Mouse (Mus musculus) limb, embryonic 15.5 days (tissue): ENCODE measurements at regions not wholly inside any gene's neighbourhood (a gene's known extent, or its start where the extent isn't known, plus 50 kb on each side); places are given as distances from the start of the nearest gene placed in this dataset.

ENCODE experiments used
- ATAC-seq: fragments of 200-750 bp; cut with Nextera tagmentation; 2 replicates; pipeline ENCODE4 v1.8.0; 2017; ENCODE audit warnings: low read depth, moderate TSS enrichment; ENCODE audit not compliant: insufficient number of reproducible peaks, low FRiP score, low TSS enrichment
- H3K27ac ChIP-seq: fragments of 300-500 bp; sonication (generic); 2 replicates; pipeline ENCODE4 v1.5.1; 2015; ENCODE audit warnings: moderate library complexity, mild to moderate bottlenecking, inconsistent platforms
- H3K27me3 ChIP-seq: fragments of 300-500 bp; sonication (generic); 2 replicates; pipeline ENCODE4 v1.6.1; 2015; ENCODE audit warnings: inconsistent platforms
- H3K36me3 ChIP-seq: fragments of 300-500 bp; sonication (generic); 2 replicates; pipeline ENCODE4 v1.6.1; 2015; ENCODE audit warnings: inconsistent platforms
- H3K4me1 ChIP-seq: fragments of 300-500 bp; sonication (generic); 2 replicates; pipeline ENCODE4 v1.6.1; 2015; ENCODE audit warnings: inconsistent platforms
- H3K4me2 ChIP-seq: fragments of 300-500 bp; sonication (generic); 2 replicates; pipeline ENCODE4 v1.6.1; 2015; ENCODE audit warnings: mild to moderate bottlenecking, inconsistent platforms
- H3K4me3 ChIP-seq: fragments of 300-500 bp; sonication (generic); 2 replicates; pipeline ENCODE4 v1.5.1; 2015; ENCODE audit warnings: mild to moderate bottlenecking, inconsistent platforms
- H3K9ac ChIP-seq: fragments of 300-500 bp; sonication (generic); 2 replicates; pipeline ENCODE4 v1.6.1; 2015; ENCODE audit warnings: inconsistent platforms
- H3K9me3 ChIP-seq: fragments of 300-500 bp; sonication (generic); 2 replicates; pipeline ENCODE4 v1.6.1; 2016; ENCODE audit warnings: inconsistent platforms
- WGBS: fragments of 180-500 bp; shearing (Covaris S2); methylation state at CpG from one replicate; pipeline ENCODE4 v1.1.7; 2015; 5-methylcytosine and 5-hydroxymethylcytosine counted together

DNA sequence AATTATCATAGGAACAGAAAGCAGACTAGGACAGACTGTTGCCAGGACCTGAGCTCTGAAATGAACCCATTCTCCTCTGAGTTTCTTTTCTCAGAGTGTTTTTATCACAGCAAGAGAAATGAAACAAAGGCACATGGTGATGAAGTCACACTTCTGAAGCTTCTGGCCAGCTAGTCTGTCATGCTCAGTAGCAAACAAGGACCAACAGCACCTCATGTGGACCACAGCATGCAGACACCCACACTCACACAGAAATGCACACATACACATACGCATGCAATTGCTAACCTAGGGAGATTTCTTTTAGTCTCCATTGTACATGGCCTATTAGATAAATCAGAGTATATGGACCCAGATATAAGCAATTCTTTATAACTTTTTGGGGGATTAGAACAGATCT, 76.3 kb upstream of the Thbs1 start:
- no peaks in the 10 kb centered on the region for H3K9me3 ChIP-seq
- no peak overlapping the region for H3K27ac ChIP-seq
- no peaks in the 10 kb centered on the region for H3K27me3 ChIP-seq
- peaks cover 4% of the 10 kb centered on the region; the same call in 1 of the 2 replicates for H3K4me1 ChIP-seq
- H3K4me3 ChIP-seq = no peak overlapping the region
- no peaks in the 10 kb centered on the region for H3K36me3 ChIP-seq
- no peak overlapping the region for H3K4me2 ChIP-seq
- ATAC-seq = no peak
- WGBS = 95% methylated on average over 1 of the region's 1 CpGs
- no peak overlapping the region for H3K9ac ChIP-seq

DNA sequence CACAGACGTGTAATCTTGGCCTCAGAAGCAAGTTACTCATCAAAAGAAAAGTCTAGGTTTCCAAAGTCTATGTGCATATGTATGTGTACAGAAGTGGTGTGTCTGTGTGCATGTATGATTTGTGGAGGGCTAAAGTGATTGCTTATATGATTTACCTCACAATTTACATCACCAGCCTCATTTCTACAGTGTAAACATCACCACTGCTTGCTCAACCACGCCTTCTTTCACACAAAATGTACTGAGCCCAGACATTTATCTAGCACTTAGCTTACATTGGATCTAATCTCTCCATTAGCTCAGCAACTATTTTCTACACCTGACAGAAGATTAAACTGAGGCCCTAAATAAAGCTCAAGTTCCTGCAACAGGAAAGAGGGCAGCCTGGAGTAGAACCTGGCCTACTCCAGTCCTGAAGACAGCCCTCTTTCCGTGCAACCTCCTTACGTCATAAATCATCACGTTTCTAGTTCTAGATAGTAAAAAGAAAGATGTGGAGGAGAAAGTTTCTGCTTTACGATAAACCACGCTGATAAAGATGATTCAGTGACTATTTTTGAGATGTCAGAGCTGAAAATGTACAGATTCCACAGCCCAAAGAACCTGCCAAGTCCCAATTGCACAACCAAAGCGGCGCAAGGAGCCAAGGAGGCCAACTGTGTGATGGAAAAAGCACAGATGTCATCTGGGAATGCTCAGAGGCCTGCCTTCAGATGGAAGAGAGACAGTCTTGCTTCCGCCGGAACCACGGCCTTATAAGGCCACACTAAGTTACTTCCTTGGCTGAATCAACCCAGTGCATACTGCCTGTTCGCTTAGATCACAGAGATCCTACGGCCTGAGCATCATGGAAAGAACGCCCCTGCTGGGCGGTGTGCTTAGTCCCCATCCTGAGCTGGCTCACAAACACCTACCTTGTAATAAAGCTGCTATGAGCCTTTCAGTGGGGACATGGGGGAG, 72.5 kb upstream of the Thbs1 start:
- H3K36me3 ChIP-seq = no peaks in the 10 kb centered on the region
- H3K9me3 ChIP-seq = no peaks in the 10 kb centered on the region
- no peak overlapping the region for H3K4me2 ChIP-seq
- H3K27me3 ChIP-seq = no peaks in the 10 kb centered on the region
- peaks cover 4% of the 10 kb centered on the region; the same call in 1 of the 2 replicates for H3K4me1 ChIP-seq
- H3K27ac ChIP-seq = peak overlapping the region; percentile 54
- H3K9ac ChIP-seq = no peak overlapping the region
- H3K4me3 ChIP-seq = no peak overlapping the region
- WGBS = 76% methylated on average over 16 of the region's 16 CpGs
- ATAC-seq = 0 out of 2 replicates have a peak, but pooled peaks have one; percentile 55

DNA sequence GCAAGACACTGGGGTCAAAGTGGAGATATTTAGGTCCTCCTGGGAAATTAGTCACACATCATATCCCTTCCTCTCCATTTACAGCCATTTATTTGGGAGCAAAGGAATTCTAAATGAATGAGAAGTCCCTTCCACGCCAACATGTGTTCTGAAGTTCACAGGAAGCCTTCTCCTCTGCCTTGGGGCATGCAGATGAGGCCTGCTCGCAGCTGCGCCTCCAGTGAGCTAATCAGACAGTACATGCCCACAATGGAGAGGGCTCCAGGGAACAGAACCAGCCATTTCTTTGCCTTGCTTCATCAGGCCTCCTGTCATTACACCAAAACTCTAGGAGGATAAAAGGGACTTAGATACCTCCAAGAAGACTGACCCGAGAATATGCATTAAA, 71.9 kb upstream of the Thbs1 start:
- H3K4me2 ChIP-seq = no peak overlapping the region
- no peak overlapping the region for H3K4me3 ChIP-seq
- H3K27me3 ChIP-seq = no peaks in the 10 kb centered on the region
- no peaks in the 10 kb centered on the region for H3K36me3 ChIP-seq
- ATAC-seq = no peak
- H3K4me1 ChIP-seq = peaks cover 4% of the 10 kb centered on the region; the same call in 1 of the 2 replicates
- no peaks in the 10 kb centered on the region for H3K9me3 ChIP-seq
- WGBS = 59% methylated on average over 4 of the region's 4 CpGs
- H3K27ac ChIP-seq = peak overlapping the region; percentile 54; the same call in 1 of the 2 replicates
- H3K9ac ChIP-seq = no peak overlapping the region

DNA sequence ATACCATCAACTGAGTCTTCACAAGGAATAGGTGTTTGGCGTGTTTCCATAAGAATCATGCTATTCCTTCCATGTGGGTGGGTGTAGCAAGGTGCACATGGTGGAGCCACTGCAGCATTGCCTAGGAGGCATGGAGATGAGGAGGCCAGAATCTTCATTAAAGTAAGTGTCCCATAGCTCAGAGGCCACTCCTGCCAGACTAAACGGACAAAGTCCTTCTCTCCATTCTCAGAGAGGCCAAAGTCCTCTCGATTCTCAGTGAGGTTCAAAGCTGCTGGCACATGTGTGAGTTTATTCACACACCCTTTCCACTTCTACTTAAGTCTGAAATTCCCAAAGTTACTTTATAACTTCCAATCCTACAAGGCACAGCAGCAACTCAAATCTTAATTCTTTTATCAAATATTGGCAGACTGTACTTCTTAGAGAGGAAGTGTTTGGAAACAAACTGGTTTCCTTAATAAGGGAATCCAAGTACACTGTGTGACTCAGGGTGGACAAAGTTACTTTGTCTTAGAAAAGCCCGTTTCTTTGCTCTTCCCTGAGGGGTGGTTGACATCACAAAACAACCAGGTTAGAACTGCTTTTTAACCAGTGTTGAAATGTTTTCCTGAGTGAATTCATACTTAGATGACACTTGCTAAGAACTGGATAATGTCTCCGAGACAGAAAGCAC, 69.2 kb upstream of the Thbs1 start:
- Histone ChIP-seq H3K27ac (no peak overlapping the region), H3K36me3 (no peaks in the 10 kb centered on the region), H3K4me1 (peaks cover 4% of the 10 kb centered on the region; the same call in 1 of the 2 replicates), H3K9me3 (no peaks in the 10 kb centered on the region), H3K4me2 (no peak overlapping the region), H3K9ac (no peak overlapping the region), H3K27me3 (no peaks in the 10 kb centered on the region), H3K4me3 (no peak overlapping the region)
- 67% methylated on average over 5 of the region's 5 CpGs for WGBS
- no peak for ATAC-seq

DNA sequence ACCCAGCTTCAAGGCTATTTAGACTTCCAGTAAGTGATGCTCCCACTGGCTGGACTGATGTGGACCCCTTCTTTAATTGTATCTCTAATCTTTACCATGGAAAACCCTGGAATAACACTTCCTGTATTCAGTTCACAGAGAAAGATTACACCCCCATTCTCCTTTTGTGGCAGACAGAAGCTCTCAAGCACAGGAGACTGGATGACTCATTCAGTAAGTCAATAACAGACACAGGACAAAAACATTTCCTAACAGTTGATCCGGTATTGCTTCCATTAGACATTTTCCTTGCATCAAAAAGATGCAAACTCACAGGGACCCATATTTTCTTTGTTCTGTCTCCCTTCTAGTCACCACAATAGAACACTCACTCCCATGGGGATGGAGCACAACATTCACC, 67.0 kb upstream of the Thbs1 start:
- Histone ChIP-seq H3K4me3 (no peak overlapping the region), H3K4me2 (no peak overlapping the region), H3K9me3 (no peaks in the 10 kb centered on the region), H3K36me3 (no peaks in the 10 kb centered on the region), H3K4me1 (peaks cover 9% of the 10 kb centered on the region; the same call in 1 of the 2 replicates), H3K27ac (no peak overlapping the region), H3K9ac (no peak overlapping the region), H3K27me3 (no peaks in the 10 kb centered on the region)
- WGBS = 74% methylated on average over 1 of the region's 1 CpGs
- no peak for ATAC-seq

DNA sequence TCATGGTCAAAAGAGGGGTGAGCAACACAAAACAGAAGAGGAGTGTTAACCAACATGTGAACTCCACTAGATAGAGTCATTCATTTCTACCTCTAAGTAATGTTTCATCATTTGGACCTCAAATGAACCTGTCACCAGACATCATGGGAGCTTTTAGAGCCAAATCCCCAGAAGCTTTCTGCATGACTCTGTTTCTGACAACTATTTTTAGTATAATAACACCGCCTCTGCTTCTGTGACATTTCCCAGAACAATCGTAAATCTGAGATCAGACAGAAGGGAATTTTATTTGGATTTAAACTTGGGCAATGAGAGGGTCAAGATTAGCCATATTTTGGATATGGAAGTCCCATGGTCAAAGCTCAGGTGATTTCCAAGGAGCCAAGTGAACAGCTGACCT, 61.4 kb upstream of the Thbs1 start:
- no peaks in the 10 kb centered on the region for H3K27me3 ChIP-seq
- no peak for ATAC-seq
- no peak overlapping the region for H3K27ac ChIP-seq
- no peak overlapping the region for H3K4me2 ChIP-seq
- no peaks in the 10 kb centered on the region for H3K36me3 ChIP-seq
- H3K4me3 ChIP-seq = no peak overlapping the region
- H3K4me1 ChIP-seq = 0 out of 2 replicates have a peak, but pooled peaks cover 5% of the 10 kb centered on the region
- WGBS = 54% methylated on average over 2 of the region's 2 CpGs
- H3K9me3 ChIP-seq = no peaks in the 10 kb centered on the region
- H3K9ac ChIP-seq = no peak overlapping the region

DNA sequence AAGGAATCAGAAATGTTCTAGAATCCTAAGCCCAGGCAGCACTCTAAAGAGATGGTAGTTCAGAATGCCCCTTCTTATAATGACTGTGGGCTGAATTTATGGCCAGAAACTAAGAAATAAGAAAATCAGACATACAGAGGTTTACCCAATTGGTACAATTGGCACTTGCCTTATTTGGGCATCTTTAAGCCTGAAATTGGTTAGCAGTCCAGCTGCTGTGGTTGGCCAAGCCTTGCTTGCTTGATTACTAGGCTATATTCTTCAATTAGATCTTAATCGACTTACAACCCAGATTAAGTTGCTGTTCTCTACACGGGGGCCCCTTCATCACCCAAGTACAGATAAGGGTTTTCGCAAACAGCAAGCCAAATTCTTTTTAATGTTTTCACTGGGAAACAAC, 60.1 kb upstream of the Thbs1 start:
- WGBS = 87% methylated on average over 3 of the region's 3 CpGs
- no peak overlapping the region for H3K27ac ChIP-seq
- ATAC-seq = no peak

DNA sequence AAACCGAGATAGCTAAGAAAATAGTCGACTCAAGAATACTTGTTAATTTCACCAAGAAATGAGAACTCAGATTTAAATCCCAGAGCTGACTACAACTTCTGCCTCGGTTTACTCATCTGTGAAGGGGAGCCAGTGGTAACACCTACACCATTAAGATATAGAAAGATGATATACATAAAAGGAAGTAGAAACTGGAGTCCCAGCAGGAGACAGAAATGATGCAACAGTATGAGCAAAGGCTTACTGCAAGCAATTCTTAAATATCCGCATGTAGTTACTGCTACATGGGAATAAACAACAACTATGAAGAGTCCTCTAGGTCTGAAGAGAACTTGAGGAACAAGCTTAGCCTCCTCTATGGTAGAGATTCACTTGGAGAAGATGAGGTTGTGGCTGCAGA, 58.2 kb upstream of the Thbs1 start:
- H3K36me3 ChIP-seq = no peaks in the 10 kb centered on the region
- H3K27me3 ChIP-seq = no peaks in the 10 kb centered on the region
- H3K9me3 ChIP-seq = no peaks in the 10 kb centered on the region
- H3K4me3 ChIP-seq = no peak overlapping the region
- no peak for ATAC-seq
- no peak overlapping the region for H3K27ac ChIP-seq
- H3K4me1 ChIP-seq = 0 out of 2 replicates have a peak, but pooled peaks cover 1% of the 10 kb centered on the region
- H3K4me2 ChIP-seq = no peak overlapping the region
- H3K9ac ChIP-seq = no peak overlapping the region
- 90% methylated on average over 4 of the region's 4 CpGs for WGBS

More for the DNA sequence above, 60.1 kb upstream of the Thbs1 start:
- no peak overlapping the region for H3K4me3 ChIP-seq
- no peaks in the 10 kb centered on the region for H3K27me3 ChIP-seq
- H3K4me1 ChIP-seq = 0 out of 2 replicates have a peak, but pooled peaks cover 5% of the 10 kb centered on the region
- no peaks in the 10 kb centered on the region for H3K36me3 ChIP-seq
- H3K9me3 ChIP-seq = no peaks in the 10 kb centered on the region
- no peak overlapping the region for H3K9ac ChIP-seq
- H3K4me2 ChIP-seq = no peak overlapping the region

DNA sequence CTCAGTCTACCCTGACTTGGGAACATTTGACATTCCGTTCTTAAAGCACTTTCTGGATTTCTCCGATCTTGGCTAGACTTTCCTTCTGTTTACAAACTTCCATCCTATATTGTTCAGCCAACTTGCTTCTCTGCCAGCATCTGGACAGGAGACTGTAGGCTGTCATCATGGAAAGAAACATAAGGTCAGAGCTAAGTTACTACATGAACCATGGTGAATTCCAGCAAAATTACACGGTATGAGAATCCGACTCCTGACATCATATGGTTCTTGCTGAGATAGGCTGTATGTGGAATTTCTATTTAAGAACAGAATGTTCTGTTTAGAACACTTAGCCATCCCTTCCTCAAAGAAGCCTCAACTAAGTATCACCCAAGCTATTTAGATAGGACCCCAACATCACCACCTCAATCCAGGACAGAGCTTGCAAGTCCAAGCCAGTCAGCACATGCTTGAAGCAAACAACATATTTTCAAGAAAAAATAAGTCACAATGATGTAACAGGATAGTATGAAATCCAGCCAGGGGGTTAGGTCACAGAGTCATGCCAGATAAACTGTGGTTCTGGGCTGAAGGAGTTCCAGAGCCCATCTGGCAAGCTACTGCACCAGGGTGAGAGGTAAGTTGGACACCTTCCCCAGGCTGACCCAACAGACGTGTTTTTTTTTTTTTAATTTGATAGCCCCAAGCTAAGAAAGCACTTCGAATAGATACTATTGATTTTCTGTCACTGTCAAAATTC, 52.9 kb upstream of the Thbs1 start:
- Histone ChIP-seq H3K9ac (no peak overlapping the region), H3K27me3 (no peaks in the 10 kb centered on the region), H3K4me1 (no peaks in the 10 kb centered on the region), H3K4me2 (no peak overlapping the region), H3K9me3 (no peaks in the 10 kb centered on the region), H3K27ac (no peak overlapping the region), H3K36me3 (no peaks in the 10 kb centered on the region), H3K4me3 (no peak overlapping the region)
- no peak for ATAC-seq
- whole genome bisulfite sequencing = 68% methylated on average over 6 of the region's 6 CpGs

DNA sequence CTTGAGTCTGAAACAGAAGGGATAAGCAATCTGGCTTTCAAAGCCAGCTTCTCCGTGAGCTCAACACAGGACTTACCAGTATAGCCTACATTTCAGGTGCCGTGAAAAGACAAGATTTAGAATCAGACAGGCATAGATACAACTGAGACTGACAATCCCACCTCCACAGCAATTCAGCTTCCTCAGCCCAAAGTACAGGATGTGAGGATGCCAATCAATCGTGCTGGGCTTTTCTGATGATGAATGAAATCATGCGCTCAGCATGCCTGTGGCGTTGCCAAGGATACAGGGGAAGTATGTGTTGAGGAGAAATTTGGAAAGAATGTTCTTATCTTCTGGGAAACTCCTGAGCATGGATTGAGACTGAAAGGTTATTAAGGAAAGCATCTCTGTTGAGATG, 50.4 kb upstream of the Thbs1 start:
- H3K4me1 ChIP-seq = no peaks in the 10 kb centered on the region
- H3K27ac ChIP-seq = no peak overlapping the region
- H3K4me2 ChIP-seq = no peak overlapping the region
- no peaks in the 10 kb centered on the region for H3K36me3 ChIP-seq
- no peaks in the 10 kb centered on the region for H3K27me3 ChIP-seq
- 86% methylated on average over 5 of the region's 5 CpGs for WGBS
- H3K9me3 ChIP-seq = no peaks in the 10 kb centered on the region
- no peak for ATAC-seq
- H3K4me3 ChIP-seq = no peak overlapping the region
- H3K9ac ChIP-seq = no peak overlapping the region
